Mouse (Mus musculus) thymus, adult 2 months (tissue): ENCODE measurements around the gene Slc16a6.

Experiments used
- CTCF ChIP-seq: fragments of 200-500 bp; IDR thresholded peaks from 2 replicates; pipeline ENCODE4 v1.5.1; 2012; ENCODE audit warnings: mild to moderate bottlenecking, control low read depth, low read length, moderate library complexity, borderline replicate concordance; ENCODE audit not compliant: control insufficient read depth, poor library complexity, insufficient read depth; ENCODE audit errors: extremely low read depth
- POLR2A ChIP-seq: fragments of 200-500 bp; IDR thresholded peaks from 2 replicates; pipeline ENCODE4 v1.6.1; 2012; ENCODE audit warnings: mild to moderate bottlenecking, low read length, control low read depth, moderate library complexity; ENCODE audit not compliant: control insufficient read depth, poor library complexity, insufficient read depth; ENCODE audit errors: extremely low read depth

DNA sequence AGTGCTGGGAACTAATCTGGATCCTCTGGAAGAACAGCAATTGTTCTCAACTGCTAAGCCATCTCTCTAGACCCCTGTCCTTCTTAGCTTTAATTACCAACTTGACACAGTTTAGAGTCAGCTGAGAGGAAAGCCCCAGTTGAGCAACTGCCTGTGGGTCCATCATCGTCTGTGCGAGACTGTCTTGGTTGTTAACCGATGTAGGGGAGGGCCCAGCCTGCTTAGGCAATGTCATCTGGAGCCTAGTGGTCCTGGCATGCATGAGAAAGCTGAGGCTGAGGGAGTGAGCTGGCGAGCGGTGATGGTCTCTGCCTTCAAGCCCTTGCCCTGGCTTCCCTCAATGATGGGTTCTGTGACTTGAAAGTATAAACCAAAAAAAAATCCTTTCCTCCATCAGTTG lies 58.6 kb downstream of the Slc16a6 start:
- TF ChIP-seq POLR2A (no peak), CTCF (no peak)
